Mouse (Mus musculus): ENCODE results near the gene Mrps36. TPM values are rescaled to one million over a fixed set of nuclear protein-coding genes. Genes with fewer than 3 reads are reported as not detected.
"Not testable (repeated sequence)": the region's sequence is repeated elsewhere in the genome, so short reads cannot be mapped to it uniquely, and the experiment has no call there.

Gene Mrps36
- polyA plus RNA-seq (2012; ENCODE audit: insufficient read depth, insufficient read length, low replicate concordance, missing spikeins), result not detected in 2 replicates

DNA sequence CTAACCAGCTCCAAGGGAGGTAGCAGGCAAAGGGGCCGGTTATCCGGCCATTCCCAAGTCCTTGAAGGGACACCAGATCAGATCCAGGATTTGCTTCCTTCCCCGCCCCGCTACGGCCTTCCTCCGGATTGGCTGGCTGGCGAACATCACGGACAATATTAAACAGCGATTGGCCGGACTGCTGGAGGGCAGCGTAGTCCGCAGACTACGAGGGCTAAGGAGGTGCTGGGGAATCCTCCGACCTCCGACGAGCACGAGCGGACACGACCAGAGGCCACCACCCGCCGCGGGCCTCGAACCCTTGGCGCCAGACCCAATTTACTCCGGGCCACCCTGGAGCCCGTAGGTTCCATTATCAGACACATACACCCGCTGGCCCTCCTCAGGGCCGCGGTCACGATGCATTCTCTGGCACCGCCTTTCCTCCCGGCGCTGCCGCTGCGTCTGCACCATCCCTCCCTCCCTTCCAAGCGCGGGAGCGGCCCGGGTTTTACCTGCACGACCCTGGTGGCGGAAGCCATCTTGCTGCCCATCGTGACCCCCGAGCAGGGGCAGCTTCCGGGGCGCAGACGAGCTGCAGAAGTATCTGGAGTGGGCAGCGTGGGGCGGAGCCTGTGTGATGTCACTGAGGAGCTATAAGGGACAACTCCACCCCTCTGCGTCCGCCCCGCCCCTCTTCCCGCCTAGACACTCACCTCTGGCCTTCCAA lies at the start of gene Mrps36:
Gene Mrps36 (minus strand): TSS at position 624 of the 709 bp plus-strand sequence.
- Histone ChIP-seq H3K4me3 (ENCODE audit: insufficient read depth, low read depth, low read length) (peak within 1 kb of the TSS; percentile 81), H3K4me1 (ENCODE audit: control insufficient read depth, insufficient read depth, low read length) (peaks cover 2% of the 10 kb centered on the region), H3K27ac (ENCODE audit: insufficient read depth, low read depth, low read length) (peak within 1 kb of the TSS; percentile 94)
- TF ChIP-seq CTCF (IDR thresholded peaks at IDR 0.05; ENCODE audit: insufficient read depth, low read depth, low read length) (no peak), POLR2A (IDR thresholded peaks at IDR 0.05; ENCODE audit: insufficient read depth, low read depth, low read length) (peak; percentile 62; the same call in 1 of the 2 replicates)
- WGBS, result under 1% methylated on average over 52 of the region's 52 CpGs

DNA sequence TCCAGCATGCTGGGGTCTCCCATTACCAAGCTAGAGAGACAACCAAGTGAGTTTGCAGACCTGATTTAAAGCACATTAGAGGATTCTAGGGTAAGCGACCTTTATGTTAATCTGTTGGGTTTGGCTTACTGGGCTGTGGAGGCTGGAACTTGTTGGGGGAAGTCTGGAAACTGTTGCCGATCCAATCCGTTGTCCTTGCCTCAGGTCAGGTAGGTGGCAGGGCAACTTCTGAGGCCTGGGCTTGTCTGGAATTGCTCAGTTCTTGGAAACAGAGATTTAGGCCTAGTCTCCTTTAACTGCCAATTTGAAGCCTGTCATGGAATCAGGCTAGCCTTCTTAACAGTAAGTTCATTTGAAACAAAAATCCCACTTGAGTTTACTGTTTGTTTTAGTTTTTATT lies 44.6 kb upstream of the Mrps36 start:
- H3K27ac ChIP-seq (ENCODE audit: insufficient read depth, low read depth, low read length), result no peak overlapping the region
- H3K4me3 ChIP-seq (ENCODE audit: insufficient read depth, low read depth, low read length), result no peak overlapping the region
- peaks cover 4% of the 10 kb centered on the region; the same call in 1 of the 2 replicates for H3K4me1 ChIP-seq (ENCODE audit: control insufficient read depth, insufficient read depth, low read length)
- WGBS, result 89% methylated on average over 3 of the region's 3 CpGs
- TF ChIP-seq POLR2A (IDR thresholded peaks at IDR 0.05; ENCODE audit: insufficient read depth, low read depth, low read length) (no peak), CTCF (IDR thresholded peaks at IDR 0.05; ENCODE audit: insufficient read depth, low read depth, low read length) (no peak)

DNA sequence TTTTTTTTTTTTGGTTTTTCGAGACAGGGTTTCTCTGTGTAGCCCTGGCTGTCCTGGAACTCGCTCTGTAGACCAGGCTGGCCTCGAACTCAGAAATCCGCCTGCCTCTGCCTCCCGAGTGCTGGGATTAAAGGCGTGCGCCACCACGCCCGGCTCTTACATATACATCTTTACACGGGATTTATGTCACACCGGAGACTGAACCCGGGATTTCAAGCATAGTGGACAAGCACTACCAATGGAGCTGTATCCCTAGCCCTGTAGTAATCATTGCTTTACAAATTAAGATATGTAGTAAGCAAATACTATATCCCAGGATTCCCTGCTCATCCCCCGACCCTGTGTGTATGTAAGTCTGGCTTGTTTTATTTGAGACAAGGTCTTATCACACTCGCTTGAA lies 43.6 kb upstream of the Mrps36 start:
- 96% methylated on average over 12 of the region's 14 CpGs for WGBS
- not testable (repeated sequence) for H3K27ac ChIP-seq (ENCODE audit: insufficient read depth, low read depth, low read length); H3K4me3 ChIP-seq (ENCODE audit: insufficient read depth, low read depth, low read length); H3K4me1 ChIP-seq (ENCODE audit: control insufficient read depth, insufficient read depth, low read length)

DNA sequence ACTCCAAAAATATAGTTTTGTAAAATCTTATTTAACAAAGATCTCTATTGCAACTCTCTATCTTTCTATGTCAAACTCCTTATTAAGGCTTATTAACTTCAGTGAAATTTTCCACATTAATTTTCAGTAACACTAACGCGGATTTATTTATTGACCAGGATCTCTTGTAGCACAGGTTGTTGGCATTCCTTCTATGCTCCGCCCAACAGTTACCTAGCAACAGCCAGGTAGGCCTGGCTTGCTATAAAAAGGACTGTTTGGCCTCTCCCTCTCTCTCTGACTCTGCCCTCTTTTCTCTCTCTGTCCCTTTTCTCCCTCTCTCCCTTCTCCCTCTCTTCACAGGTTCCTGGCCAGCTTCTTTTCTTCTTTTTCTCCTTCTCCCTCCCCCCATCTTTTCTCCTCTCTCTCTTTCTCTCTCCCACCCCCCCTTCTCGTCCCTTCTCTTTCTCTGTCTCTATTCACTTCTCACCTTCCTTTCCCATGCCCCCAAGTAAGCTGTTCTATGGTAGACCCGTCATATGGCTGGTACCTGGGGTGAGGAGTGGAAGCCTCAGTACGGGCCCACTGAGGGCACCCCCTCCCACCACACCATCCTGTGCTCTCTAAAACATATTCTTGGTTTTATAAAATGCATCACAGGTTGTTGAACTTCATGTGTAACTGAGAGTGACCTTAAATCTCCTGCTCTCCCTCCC lies 43.0 kb upstream of the Mrps36 start:
- H3K4me3 ChIP-seq (ENCODE audit: insufficient read depth, low read depth, low read length), result no peak overlapping the region
- no peak for TF ChIP-seq CTCF (IDR thresholded peaks at IDR 0.05; ENCODE audit: insufficient read depth, low read depth, low read length)
- TF ChIP-seq POLR2A (IDR thresholded peaks at IDR 0.05; ENCODE audit: insufficient read depth, low read depth, low read length), result no peak
- H3K4me1 ChIP-seq (ENCODE audit: control insufficient read depth, insufficient read depth, low read length), result peaks cover 4% of the 10 kb centered on the region; the same call in 1 of the 2 replicates
- WGBS, result 83% methylated on average over 6 of the region's 6 CpGs
- H3K27ac ChIP-seq (ENCODE audit: insufficient read depth, low read depth, low read length), result no peak overlapping the region

DNA sequence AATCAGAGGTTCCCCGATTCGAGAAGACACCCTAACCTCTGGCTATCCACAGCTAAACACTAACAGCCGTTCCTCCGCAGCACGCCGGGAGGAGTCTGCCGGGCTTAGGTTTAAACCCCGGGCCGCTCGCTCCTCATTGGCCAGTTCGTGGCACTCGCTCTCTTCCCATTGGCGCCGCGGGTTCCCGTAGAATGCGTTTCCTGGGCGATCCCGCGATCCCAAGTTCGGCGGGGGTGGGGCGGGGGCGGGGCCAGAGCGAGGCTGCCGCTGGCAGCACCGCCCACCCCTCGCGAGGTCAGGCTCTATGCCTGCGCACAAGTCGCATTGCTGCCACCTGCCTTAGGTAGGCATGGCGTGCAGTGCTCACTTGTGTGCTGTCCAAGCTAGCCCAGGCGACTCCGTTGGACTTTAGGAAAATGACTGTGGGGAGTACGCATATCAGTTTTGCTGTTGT lies 42.0 kb upstream of the Mrps36 start, which contains the start of gene Ccnb1:
Gene Ccnb1 (minus strand): TSS at position 157 of the 454 bp plus-strand sequence.
- Histone ChIP-seq H3K4me3 (ENCODE audit: insufficient read depth, low read depth, low read length) (peak within 1 kb of the TSS; percentile 55), H3K4me1 (ENCODE audit: control insufficient read depth, insufficient read depth, low read length) (peaks cover 4% of the 10 kb centered on the region; the same call in 1 of the 2 replicates), H3K27ac (ENCODE audit: insufficient read depth, low read depth, low read length) (no peak within 1 kb of the TSS)
- TF ChIP-seq CTCF (IDR thresholded peaks at IDR 0.05; ENCODE audit: insufficient read depth, low read depth, low read length) (no peak), POLR2A (IDR thresholded peaks at IDR 0.05; ENCODE audit: insufficient read depth, low read depth, low read length) (no peak)
- WGBS, result under 1% methylated on average over 35 of the region's 35 CpGs

DNA sequence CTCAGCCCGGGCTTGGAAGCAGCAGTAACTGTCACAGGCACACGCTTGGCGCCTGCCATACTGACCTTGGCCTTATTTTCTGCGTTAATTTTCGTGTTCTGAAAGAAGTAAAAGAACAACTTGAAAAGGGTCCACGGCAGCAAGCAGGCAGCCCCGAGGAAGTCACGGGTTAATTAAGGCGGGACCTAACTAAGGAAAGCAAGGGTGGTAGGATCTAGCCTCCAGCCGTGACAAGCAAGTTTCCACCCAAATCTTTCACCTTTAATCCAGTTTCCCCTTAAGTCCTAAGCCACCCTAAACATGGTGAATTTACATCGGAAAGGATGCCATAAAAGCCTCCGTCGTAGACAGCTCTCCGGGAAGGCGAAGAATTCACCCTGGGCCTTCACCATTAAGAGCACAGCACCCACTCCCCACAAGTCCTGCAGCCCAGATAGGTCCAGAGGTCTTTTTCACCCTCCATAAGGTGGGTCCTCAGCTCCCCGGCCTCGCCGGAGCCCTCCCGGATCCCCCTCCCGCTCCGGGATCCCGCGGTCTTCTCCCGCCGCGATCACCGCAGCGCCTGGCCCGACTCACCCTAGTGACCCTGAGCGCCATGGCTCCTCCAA lies 41.5 kb upstream of the Mrps36 start:
- peak overlapping the region; percentile 55 for H3K4me3 ChIP-seq (ENCODE audit: insufficient read depth, low read depth, low read length)
- peaks cover 4% of the 10 kb centered on the region; the same call in 1 of the 2 replicates for H3K4me1 ChIP-seq (ENCODE audit: control insufficient read depth, insufficient read depth, low read length)
- TF ChIP-seq POLR2A (IDR thresholded peaks at IDR 0.05; ENCODE audit: insufficient read depth, low read depth, low read length) (no peak), CTCF (IDR thresholded peaks at IDR 0.05; ENCODE audit: insufficient read depth, low read depth, low read length) (no peak)
- WGBS, result under 1% methylated on average over 30 of the region's 30 CpGs
- no peak overlapping the region for H3K27ac ChIP-seq (ENCODE audit: insufficient read depth, low read depth, low read length)

DNA sequence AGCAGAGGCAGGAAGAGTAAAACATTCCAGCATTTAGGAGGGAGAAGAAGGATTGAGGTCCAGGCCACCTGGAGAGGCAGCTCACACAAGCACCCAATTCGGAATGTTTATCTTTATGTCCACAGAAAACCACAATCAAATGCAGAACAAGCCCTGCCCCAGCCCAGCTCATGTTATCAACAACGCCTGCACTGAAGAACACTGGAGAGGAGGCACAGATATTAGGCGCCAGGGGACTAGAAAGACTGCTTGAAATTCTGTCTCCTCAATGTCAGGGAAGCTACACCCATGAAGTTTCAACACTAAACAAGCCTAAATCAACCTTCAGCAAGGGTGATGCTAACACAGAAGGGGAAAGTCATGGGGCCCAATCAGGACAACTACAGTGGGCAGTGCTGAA lies 33.0 kb upstream of the Mrps36 start:
- TF ChIP-seq CTCF (IDR thresholded peaks at IDR 0.05; ENCODE audit: insufficient read depth, low read depth, low read length) (no peak), POLR2A (IDR thresholded peaks at IDR 0.05; ENCODE audit: insufficient read depth, low read depth, low read length) (no peak)

DNA sequence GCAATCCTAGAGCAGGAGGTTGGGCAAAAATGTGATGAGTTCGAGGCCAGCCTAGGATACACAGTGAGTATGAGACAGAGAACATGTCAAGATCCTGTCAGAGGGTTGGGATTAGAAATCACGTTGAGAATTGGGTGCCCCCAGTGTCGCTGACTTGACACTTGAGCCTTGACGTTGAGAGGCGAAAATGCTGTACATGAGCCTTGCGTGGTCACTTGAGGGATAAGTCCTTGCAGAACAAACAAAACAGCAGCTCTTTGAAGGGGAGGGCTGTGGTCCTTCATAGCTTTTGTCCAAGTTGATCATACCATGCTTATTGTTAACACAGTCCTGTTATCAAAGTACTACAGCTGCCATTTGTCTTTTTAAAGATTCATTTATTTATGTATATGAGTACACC lies 32.3 kb upstream of the Mrps36 start:
- Histone ChIP-seq H3K4me1 (ENCODE audit: control insufficient read depth, insufficient read depth, low read length) (peaks cover 4% of the 10 kb centered on the region; the same call in 1 of the 2 replicates), H3K4me3 (ENCODE audit: insufficient read depth, low read depth, low read length) (no peak overlapping the region), H3K27ac (ENCODE audit: insufficient read depth, low read depth, low read length) (no peak overlapping the region)
- WGBS, result 66% methylated on average over 6 of the region's 6 CpGs
- TF ChIP-seq CTCF (IDR thresholded peaks at IDR 0.05; ENCODE audit: insufficient read depth, low read depth, low read length) (no peak), POLR2A (IDR thresholded peaks at IDR 0.05; ENCODE audit: insufficient read depth, low read depth, low read length) (no peak)

More for the DNA sequence above, 33.0 kb upstream of the Mrps36 start:
- no peak overlapping the region for H3K4me3 ChIP-seq (ENCODE audit: insufficient read depth, low read depth, low read length)
- WGBS, result 91% methylated on average over 3 of the region's 3 CpGs
- no peak overlapping the region for H3K27ac ChIP-seq (ENCODE audit: insufficient read depth, low read depth, low read length)
- H3K4me1 ChIP-seq (ENCODE audit: control insufficient read depth, insufficient read depth, low read length), result peaks cover 4% of the 10 kb centered on the region; the same call in 1 of the 2 replicates

DNA sequence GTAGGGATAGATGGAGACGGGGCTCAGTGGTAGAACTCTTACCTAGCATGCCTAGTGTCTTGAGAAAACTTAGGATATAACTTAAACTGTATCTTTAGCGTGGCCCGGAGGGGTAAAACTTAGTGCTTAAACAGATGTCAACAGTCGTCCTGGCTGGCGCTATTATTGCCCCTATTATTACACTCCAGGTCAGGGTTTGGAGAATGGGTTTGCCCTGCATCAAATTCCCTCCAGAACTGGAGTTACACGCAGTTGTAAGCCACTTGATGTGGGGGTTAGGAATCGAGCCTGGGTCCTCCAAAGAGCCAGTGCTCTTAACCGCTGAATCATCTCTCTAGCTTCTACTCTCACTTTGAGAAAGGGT lies 31.6 kb upstream of the Mrps36 start:
- Histone ChIP-seq H3K4me3 (ENCODE audit: insufficient read depth, low read depth, low read length) (peak overlapping the region; percentile 54), H3K4me1 (ENCODE audit: control insufficient read depth, insufficient read depth, low read length) (peaks cover 4% of the 10 kb centered on the region; the same call in 1 of the 2 replicates), H3K27ac (ENCODE audit: insufficient read depth, low read depth, low read length) (no peak overlapping the region)
- 2% methylated on average over 8 of the region's 8 CpGs for WGBS
- TF ChIP-seq CTCF (IDR thresholded peaks at IDR 0.05; ENCODE audit: insufficient read depth, low read depth, low read length) (no peak), POLR2A (IDR thresholded peaks at IDR 0.05; ENCODE audit: insufficient read depth, low read depth, low read length) (no peak)
